Mouse (Mus musculus) bone marrow macrophage, adult 2 months (primary cell): ENCODE results near the gene Chst11.

Experiments
- CTCF ChIP-seq: IDR thresholded peaks from 2 replicates; pipeline ENCODE4 v1.5.1; 2012; ENCODE audit warnings: low read depth, mild to moderate bottlenecking, low read length, moderate library complexity
- POLR2A ChIP-seq: IDR thresholded peaks from 2 replicates; pipeline ENCODE4 v1.6.1; 2012; ENCODE audit warnings: mild to moderate bottlenecking, low read depth, low read length, borderline replicate concordance

DNA sequence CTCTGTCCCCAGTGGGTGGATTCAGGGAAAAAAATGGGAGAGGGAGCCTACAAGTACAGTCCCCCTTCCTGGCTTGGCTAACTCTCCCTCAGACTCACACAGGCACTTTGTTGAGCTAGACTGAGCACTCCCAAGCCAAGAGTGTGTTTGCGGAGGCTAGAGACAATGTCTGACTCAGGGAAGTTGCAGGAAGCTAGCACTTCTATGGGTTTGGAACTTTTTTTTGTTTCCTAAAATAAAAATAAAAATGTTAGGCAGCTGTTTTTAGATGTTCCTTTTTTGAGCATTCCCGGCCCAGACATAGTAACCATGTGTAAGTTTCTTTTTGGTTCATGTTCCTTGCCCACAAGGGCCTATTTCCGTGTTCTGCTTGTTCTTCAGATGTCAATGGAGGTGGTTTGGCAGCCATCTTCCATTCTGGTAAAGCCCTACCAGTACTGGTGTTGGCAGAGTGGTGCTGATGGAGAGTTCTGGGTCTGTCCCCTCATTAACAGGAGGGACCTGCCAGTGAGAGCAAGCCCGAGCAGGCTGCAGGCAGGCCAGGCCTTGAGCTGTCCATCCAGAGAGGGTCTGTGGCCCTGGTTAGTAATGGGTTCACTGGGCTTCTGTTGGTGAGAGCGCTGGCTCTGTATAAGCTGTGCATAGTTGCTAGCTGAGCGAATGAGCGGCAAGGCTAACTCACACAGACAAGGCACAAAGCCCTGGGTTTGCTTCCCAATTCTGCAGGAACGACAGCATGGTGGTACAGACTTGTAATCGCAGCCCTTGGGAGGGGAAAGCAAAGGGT, 116.3 kb downstream of the Chst11 start:
- TF ChIP-seq CTCF: no peak
- TF ChIP-seq POLR2A: no peak
